Comparison of ENCODE assay signal across 9 mouse cellular contexts in the genomic region with DNA sequence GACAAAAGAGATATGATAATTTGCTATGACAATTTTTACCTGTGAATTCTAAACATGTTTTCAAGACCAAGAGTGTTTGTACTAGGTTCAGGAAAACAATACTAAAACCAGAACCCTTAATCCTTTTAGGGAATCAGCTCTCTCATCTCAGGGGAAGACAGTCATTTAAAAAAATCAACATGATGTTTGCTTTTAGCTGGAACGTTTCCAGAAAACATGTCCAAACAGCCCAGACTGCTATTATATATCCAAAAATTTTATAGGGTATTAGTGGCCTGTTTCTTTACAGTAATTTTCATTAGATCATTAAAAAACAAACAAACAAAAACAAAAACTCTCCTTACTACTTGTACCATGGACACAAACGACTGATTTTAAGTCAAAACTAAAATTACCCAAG. TPM values are rescaled to one million over a fixed set of nuclear protein-coding genes. Genes with fewer than 3 reads are reported as not detected.
DNase-seq lines count a peak whose midpoint lies in the region; ATAC-seq and TF ChIP-seq lines count a peak whose summit lies in the region.
"Had no signal": no experiment of that assay in that cellular context is flagged by ENCODE, and none has a peak within 500 bp of the region (broad histone marks: within the 10 kb centered on the region; RNA-seq: fewer than 3 reads in every experiment).

No protein-coding gene starts in this region.

- H3K4me1 ChIP-seq in heart, postnatal 0 days (ENCODE audit: control insufficient read depth, insufficient read depth) = peaks cover 44% of the 10 kb centered on the region
- peaks cover 17% of the 10 kb centered on the region for H3K4me1 ChIP-seq in brown adipose tissue, adult 24 weeks (ENCODE audit: control insufficient read depth, insufficient read depth, insufficient read length, low read length)
- peaks cover 38% of the 10 kb centered on the region for H3K4me1 ChIP-seq in hindbrain, embryonic 13.5 days (replicated peaks)
- peaks cover 4% of the 10 kb centered on the region; the same call in 1 of the 2 replicates for H3K4me1 ChIP-seq in midbrain, embryonic 11.5 days (ENCODE audit: control insufficient read depth, insufficient read depth, low read length)

- H3K4me3 ChIP-seq in heart, postnatal 0 days (ENCODE audit: low read depth, low read length) = peak overlapping the region; percentile 100
- peak overlapping the region; percentile 45 for H3K4me3 ChIP-seq in brown adipose tissue, adult 24 weeks (ENCODE audit: insufficient read depth, low read depth, low read length)
- H3K4me3 ChIP-seq in hindbrain, embryonic 13.5 days = peak overlapping the region; percentile 91
- H3K4me3 ChIP-seq in midbrain, embryonic 11.5 days (ENCODE audit: low read depth, low read length) = no peak overlapping the region

- peaks cover 14% of the 10 kb centered on the region; the same call in 1 of the 2 replicates for H3K36me3 ChIP-seq in heart, postnatal 0 days (replicated peaks; ENCODE audit: control insufficient read depth, insufficient read depth, low read length)
- H3K36me3 ChIP-seq in hindbrain, embryonic 13.5 days = peaks cover 7% of the 10 kb centered on the region
- no peaks in the 10 kb centered on the region for H3K36me3 ChIP-seq in midbrain, embryonic 11.5 days (ENCODE audit: control insufficient read depth, insufficient read depth, low read length)

- no peak for TF ChIP-seq CTCF in heart, postnatal 0 days (IDR thresholded peaks at IDR 0.05; ENCODE audit: low read depth)

- H3K27me3 ChIP-seq in heart, postnatal 0 days (ENCODE audit: control insufficient read depth, insufficient read depth, low read length) = no peaks in the 10 kb centered on the region
- H3K27me3 ChIP-seq in hindbrain, embryonic 13.5 days = no peaks in the 10 kb centered on the region
- no peaks in the 10 kb centered on the region for H3K27me3 ChIP-seq in midbrain, embryonic 11.5 days (ENCODE audit: control insufficient read depth, insufficient read depth, low read length)

- TF ChIP-seq EP300 in heart, postnatal 0 days (IDR thresholded peaks at IDR 0.05; ENCODE audit: low read depth) = no peak

- H3K4me2 ChIP-seq in heart, postnatal 0 days (ENCODE audit: low read depth, low read length) = peak overlapping the region; percentile 74
- H3K4me2 ChIP-seq in hindbrain, embryonic 13.5 days = peak overlapping the region; percentile 61
- peak overlapping the region; percentile 61 for H3K4me2 ChIP-seq in midbrain, embryonic 11.5 days

- H3K9ac ChIP-seq in heart, postnatal 0 days (replicated peaks; ENCODE audit: low read depth, low read length) = peak overlapping the region; percentile 100; the same call in 1 of the 2 replicates
- peak overlapping the region; percentile 98; the same call in 1 of the 2 replicates for H3K9ac ChIP-seq in hindbrain, embryonic 13.5 days
- no peak overlapping the region for H3K9ac ChIP-seq in midbrain, embryonic 11.5 days (ENCODE audit: low read length)

- H3K9me3 ChIP-seq in heart, postnatal 0 days (replicated peaks; ENCODE audit: control insufficient read depth, low read length) = no peaks in the 10 kb centered on the region
- H3K9me3 ChIP-seq in hindbrain, embryonic 13.5 days = no peaks in the 10 kb centered on the region
- no peaks in the 10 kb centered on the region for H3K9me3 ChIP-seq in midbrain, embryonic 11.5 days (ENCODE audit: control insufficient read depth, low read length)

- no peak overlapping the region for H3K27ac ChIP-seq in heart, postnatal 0 days (ENCODE audit: low read depth)
- no peak overlapping the region; the same call in 1 of the 2 replicates for H3K27ac ChIP-seq in brown adipose tissue, adult 24 weeks (replicated peaks; ENCODE audit: low read depth, low read length)
- H3K27ac ChIP-seq in hindbrain, embryonic 13.5 days = no peak overlapping the region
- no peak overlapping the region for H3K27ac ChIP-seq in midbrain, embryonic 11.5 days (ENCODE audit: low read depth, low read length)

- 29% methylated on average over 2 of the region's 2 CpGs for WGBS in heart, postnatal 0 days
- WGBS in hindbrain, embryonic 13.5 days = 48% methylated on average over 2 of the region's 2 CpGs
- 49% methylated on average over 2 of the region's 2 CpGs for WGBS in midbrain, embryonic 11.5 days

- no peak for DNase-seq in heart, postnatal 0 days (ENCODE audit: low spot score)
- no peak for DNase-seq in heart, adult 9 months (ENCODE audit: low spot score in 2 of 2)
- no peak for DNase-seq in midbrain, embryonic 11.5 days (ENCODE audit: low spot score, missing footprints)
- DNase-seq in cerebellum, postnatal 36 days = no peak
- DNase-seq in right cerebral cortex, postnatal 14 days = no peak
- no peak for DNase-seq in B cell, adult 2 months
- DNase-seq: spleen, adult 18-20 months had no signal

- no peak for ATAC-seq in heart, postnatal 0 days (ENCODE audit: insufficient read depth, low read depth)
- no peak for ATAC-seq in hindbrain, embryonic 13.5 days (ENCODE audit: low FRiP score)
- ATAC-seq in midbrain, embryonic 11.5 days (ENCODE audit: low FRiP score) = no peak

RNA-seq across cellular contexts. Expression of a gene that starts 1.3 kb away (rescaled TPM):
- total RNA-seq in heart, postnatal 0 days (2014; rRNA removed; ENCODE audit: low replicate concordance) = 388 and 470 TPM in 2 replicates
- 907 and 943 TPM in 2 replicates for polyA plus RNA-seq in heart, postnatal 0 days (2015; fragmentation: Nextera tagmentation; extraction: Ambion mirVana)
- polyA plus RNA-seq in brown adipose tissue, adult 24 weeks (2012; ENCODE audit: insufficient read depth, insufficient read length, missing spikeins) = 1,115 and 1,308 TPM in 2 replicates
- 592 and 627 TPM in 2 replicates for polyA plus RNA-seq in hindbrain, embryonic 13.5 days (2015; fragmentation: Nextera tagmentation; extraction: Ambion mirVana)
- 325 and 356 TPM in 2 replicates for polyA plus RNA-seq in midbrain, embryonic 11.5 days (2014; fragmentation: Nextera tagmentation; extraction: Ambion mirVana)

RNA-seq across cellular contexts. Expression of a gene that starts 58.1 kb away (rescaled TPM):
- total RNA-seq in heart, postnatal 0 days (2014; rRNA removed; ENCODE audit: low replicate concordance) = 7.7 and 12.3 TPM in 2 replicates
- 9.1 and 10.5 TPM in 2 replicates for polyA plus RNA-seq in heart, postnatal 0 days (2015; fragmentation: Nextera tagmentation; extraction: Ambion mirVana)
- polyA plus RNA-seq in brown adipose tissue, adult 24 weeks (2012; ENCODE audit: insufficient read depth, insufficient read length, missing spikeins) = 36.6 and 41.5 TPM in 2 replicates
- 21.8 and 22.4 TPM in 2 replicates for polyA plus RNA-seq in hindbrain, embryonic 13.5 days (2015; fragmentation: Nextera tagmentation; extraction: Ambion mirVana)
- polyA plus RNA-seq in midbrain, embryonic 11.5 days (2014; fragmentation: Nextera tagmentation; extraction: Ambion mirVana) = 41.4 and 49.2 TPM in 2 replicates
